Mouse (Mus musculus) induced T-regulatory cell, adult 2 months (primary cell): ENCODE measurements around the gene Oxnad1.

Experiments used
- DNase-seq: peaks from one replicate; pipeline ENCODE4 v3.0.0-alpha.2; 2012; ENCODE audit warnings: low read depth

The Oxnad1 gene

DNA sequence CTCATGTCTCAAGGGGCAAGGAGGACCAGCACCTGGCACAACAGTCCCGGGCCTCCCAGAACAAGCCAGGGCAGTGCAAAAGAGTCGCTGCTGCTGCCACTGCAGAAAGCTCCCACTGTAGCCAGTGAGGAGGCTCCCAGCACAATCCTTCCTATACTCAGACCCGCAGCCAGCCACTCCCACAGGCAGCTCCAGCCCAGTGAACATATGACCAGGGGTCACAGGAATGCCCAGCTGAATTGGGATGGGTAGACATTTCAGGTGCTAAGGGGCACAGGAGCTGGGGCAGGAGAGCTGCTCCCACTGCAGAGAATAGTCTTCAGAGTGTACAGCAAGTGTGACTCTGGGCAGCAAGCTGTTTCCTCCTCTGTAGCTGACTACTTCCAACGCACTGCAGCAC is 60.2 kb downstream of the Oxnad1 start:
- DNase-seq = no peak

DNA sequence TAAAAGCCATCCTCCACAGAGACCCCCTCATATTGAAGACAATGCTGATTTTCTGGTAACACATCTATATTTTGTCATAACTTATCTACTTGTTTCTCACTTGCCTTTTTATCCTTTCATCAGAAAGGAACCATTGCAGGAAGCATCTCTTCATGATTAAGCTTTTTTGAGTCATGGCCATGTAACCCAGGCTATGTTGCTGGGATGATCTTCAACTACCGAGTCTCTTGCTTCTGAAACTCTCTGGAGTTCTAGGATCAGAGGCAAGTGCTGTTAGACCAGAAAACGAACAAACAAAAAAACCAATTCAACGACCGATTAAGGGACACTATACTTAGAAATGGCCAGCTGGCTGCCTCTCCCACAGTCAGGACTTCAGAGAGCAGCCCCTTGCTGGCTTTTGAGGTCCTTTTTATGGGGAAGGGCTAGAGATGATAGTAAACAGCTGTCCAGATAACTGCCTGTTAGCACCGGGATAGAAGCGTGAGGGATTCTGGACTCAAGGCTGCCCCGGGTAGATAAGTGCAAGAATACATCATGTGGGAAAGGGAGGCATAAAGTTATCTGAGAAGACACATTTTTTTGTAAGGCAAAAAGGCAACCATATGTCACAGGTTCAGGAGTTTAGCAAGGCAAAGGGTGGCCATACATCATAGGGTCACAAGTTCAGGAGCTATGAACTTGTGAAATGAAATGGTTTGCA is 60.8 kb downstream of the Oxnad1 start:
- no peak for DNase-seq

DNA sequence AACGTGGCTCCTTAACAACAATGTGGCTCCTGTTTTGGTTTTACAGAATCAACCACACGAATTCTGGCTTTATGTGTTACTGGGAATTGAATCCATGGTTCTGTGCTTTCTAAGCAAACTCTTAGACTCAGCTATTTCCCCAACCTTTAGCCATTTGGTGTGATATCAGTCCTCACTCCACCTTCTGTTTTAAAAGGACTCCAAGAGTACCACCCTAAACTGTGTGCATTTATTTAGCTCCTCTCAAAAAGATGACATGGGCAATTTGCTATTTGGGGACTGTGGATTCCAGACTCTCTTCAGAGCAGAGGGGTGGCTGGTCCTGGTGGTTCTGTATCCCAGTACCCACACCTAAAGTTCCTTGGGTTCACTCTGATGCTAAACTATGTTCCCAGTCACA is 61.4 kb downstream of the Oxnad1 start:
- no peak for DNase-seq

DNA sequence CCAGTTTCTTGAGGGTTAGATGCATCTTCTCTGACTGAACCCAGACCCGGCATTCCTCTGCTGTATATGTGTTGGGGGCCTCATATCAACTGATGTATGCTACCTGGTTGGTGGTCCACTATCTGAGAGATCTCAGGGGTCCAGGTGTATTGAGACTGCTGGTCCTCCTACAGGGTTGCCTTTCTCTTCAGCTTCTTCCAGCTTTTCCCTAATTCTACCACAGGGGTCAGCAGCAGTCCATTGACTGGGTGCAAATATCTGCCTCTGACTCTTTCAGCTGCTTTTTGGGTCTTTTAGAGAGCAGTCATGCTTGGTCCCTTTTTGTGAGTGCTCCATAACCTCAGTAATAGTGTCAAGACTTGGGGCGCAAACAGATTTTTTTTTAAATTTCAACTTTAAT is 65.7 kb downstream of the Oxnad1 start:
- no peak for DNase-seq

DNA sequence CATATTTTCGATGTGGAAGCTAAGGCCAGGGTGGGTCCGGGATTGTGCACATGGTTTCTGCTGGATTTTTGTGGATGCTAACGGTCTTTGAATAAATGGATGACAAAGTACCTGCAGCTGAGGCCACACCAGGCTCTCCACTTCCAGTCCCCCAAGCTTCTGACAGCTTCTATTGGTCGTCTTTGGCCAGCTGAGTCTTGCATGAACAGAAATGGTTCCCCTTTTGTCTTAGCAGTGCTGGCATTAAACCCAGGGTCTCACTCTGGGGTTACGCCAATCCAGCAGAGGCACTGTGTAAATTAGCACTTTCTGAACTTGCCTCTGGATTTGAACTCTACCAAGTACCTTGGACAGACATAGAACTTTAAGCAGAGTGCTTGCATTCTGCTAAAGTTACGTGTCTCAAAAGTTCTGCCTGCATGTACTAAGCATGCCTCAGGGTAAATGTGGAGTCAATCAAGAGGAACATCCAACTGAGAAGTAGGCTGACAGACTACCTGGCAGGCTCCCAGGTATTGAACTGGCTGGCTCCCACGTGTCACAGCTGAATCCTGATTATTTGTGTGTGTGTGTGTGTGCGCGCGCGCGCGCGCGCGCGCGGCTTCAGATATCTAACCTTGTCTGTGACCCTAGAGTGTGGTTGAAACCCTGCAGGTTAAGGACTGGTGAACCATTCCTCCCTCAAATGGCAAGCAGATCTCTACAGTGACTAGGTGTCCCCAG is 67.2 kb downstream of the Oxnad1 start:
- DNase-seq = no peak
